Comparison of ENCODE assay signal across 25 mouse cellular contexts in the genomic region with DNA sequence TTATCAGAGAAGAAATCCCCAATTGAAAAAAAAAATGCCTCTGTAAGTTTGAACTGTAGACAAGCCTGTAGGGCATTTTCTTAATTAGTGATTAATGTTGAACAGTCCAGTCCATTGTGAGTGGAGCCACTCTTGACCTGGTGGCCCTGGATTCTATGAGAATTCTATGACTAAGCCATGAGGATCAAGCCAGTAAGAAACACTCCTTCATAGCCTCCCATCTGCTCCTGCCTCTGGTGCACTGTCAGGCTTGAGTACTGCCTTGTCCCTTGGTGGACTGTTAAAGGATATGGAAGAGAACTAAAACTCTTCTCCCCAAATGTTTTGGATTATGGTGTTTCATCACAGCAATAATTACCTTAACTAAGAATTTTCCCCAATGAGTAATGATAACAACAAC.
"Had no signal": no experiment of that assay in that cellular context is flagged by ENCODE, and none has a peak within 500 bp of the region (broad histone marks: within the 10 kb centered on the region; RNA-seq: fewer than 3 reads in every experiment).

No protein-coding gene starts in this region.

- H3K9ac ChIP-seq: heart, embryonic 12.5 days; hindbrain, embryonic 13.5 days; hindbrain, embryonic 15.5 days; kidney, embryonic 15.5 days; limb, embryonic 13.5 days; limb, embryonic 15.5 days; liver, embryonic 12.5 days had no signal

- H3K4me1 ChIP-seq: heart, embryonic 10.5 days; heart, embryonic 12.5 days; hindbrain, embryonic 13.5 days; hindbrain, embryonic 15.5 days; kidney, embryonic 15.5 days; limb, embryonic 13.5 days; limb, embryonic 15.5 days; liver, embryonic 12.5 days had no signal

- H3K27ac ChIP-seq: gastrocnemius, adult 2 months; heart, embryonic 10.5 days; hindbrain, embryonic 13.5 days; hindbrain, embryonic 15.5 days; hindbrain, postnatal 0 days; kidney, embryonic 15.5 days; kidney, postnatal 0 days; limb, embryonic 13.5 days; limb, embryonic 15.5 days; liver, embryonic 12.5 days had no signal

- DNase-seq: gastrocnemius, adult 2 months; gastrocnemius, postnatal 10 days; gastrocnemius, postnatal 25 days; heart, adult 18-20 months; heart, postnatal 14 days; heart, postnatal 36 days; kidney, adult 11 months; kidney, adult 2 months; kidney, adult 9 months; kidney, postnatal 14 days; kidney, postnatal 36 days; layer of hippocampus, adult 9-11 months; layer of hippocampus, postnatal 36 days; left cerebral cortex, postnatal 4 days had no signal

- H3K36me3 ChIP-seq: heart, embryonic 10.5 days; heart, embryonic 12.5 days; hindbrain, embryonic 13.5 days; hindbrain, embryonic 15.5 days; kidney, embryonic 15.5 days; limb, embryonic 13.5 days; limb, embryonic 15.5 days; liver, embryonic 12.5 days had no signal

- H3K4me2 ChIP-seq: heart, embryonic 12.5 days; hindbrain, embryonic 13.5 days; hindbrain, embryonic 15.5 days; kidney, embryonic 15.5 days; limb, embryonic 13.5 days; limb, embryonic 15.5 days; liver, embryonic 12.5 days had no signal

- H3K4me3 ChIP-seq: gastrocnemius, adult 2 months; heart, embryonic 10.5 days; heart, embryonic 12.5 days; hindbrain, embryonic 13.5 days; hindbrain, embryonic 15.5 days; kidney, embryonic 15.5 days; limb, embryonic 13.5 days; limb, embryonic 15.5 days; liver, embryonic 12.5 days had no signal

- ATAC-seq: hindbrain, postnatal 0 days; intestine, embryonic 16.5 days; liver, embryonic 12.5 days had no signal

- H3K9me3 ChIP-seq: heart, embryonic 10.5 days; heart, embryonic 12.5 days; hindbrain, embryonic 13.5 days; hindbrain, embryonic 15.5 days; kidney, embryonic 15.5 days; limb, embryonic 13.5 days; limb, embryonic 15.5 days; liver, embryonic 12.5 days had no signal

- H3K27me3 ChIP-seq: heart, embryonic 12.5 days; hindbrain, embryonic 13.5 days; hindbrain, embryonic 15.5 days; kidney, embryonic 15.5 days; limb, embryonic 13.5 days; limb, embryonic 15.5 days; liver, embryonic 12.5 days had no signal
